Mouse (Mus musculus): ENCODE results near the gene Spata13.
A peak's percentile ranks its signal among the peaks of the same experiment; 100 is the strongest.

The Spata13 gene

GRCm38 (mm10) chr14:60633961-60634864 is at the start of gene Spata13:
Spata13 (plus strand) TSS chr14:60634001.
- DNase-seq (ENCODE audit: low read depth, low spot score) = peak; percentile 32

- no peak for DNase-seq (ENCODE audit: low read depth, low spot score)
These were observed 46.9 kb upstream of the Spata13 start for GRCm38 (mm10) chr14:60586687-60587453.

- DNase-seq (ENCODE audit: low read depth, low spot score) = no peak
These were observed 44.8 kb upstream of the Spata13 start for GRCm38 (mm10) chr14:60589001-60589400.

GRCm38 (mm10) chr14:60592339-60592738 is 41.5 kb upstream of the Spata13 start:
- no peak for DNase-seq (ENCODE audit: low read depth, low spot score)

GRCm38 (mm10) chr14:60592822-60593221 is 41.0 kb upstream of the Spata13 start:
- DNase-seq (ENCODE audit: low read depth, low spot score) = peak; percentile 35

GRCm38 (mm10) chr14:60597571-60597970 is 36.2 kb upstream of the Spata13 start:
- DNase-seq (ENCODE audit: low read depth, low spot score) = no peak

- DNase-seq (ENCODE audit: low read depth, low spot score) = no peak
These were observed 34.8 kb upstream of the Spata13 start for GRCm38 (mm10) chr14:60599044-60599443.

- no peak for DNase-seq (ENCODE audit: low read depth, low spot score)
These were observed 28.2 kb upstream of the Spata13 start for GRCm38 (mm10) chr14:60605564-60605963.

GRCm38 (mm10) chr14:60606194-60606593 is 27.6 kb upstream of the Spata13 start:
- no peak for DNase-seq (ENCODE audit: low read depth, low spot score)

- DNase-seq (ENCODE audit: low read depth, low spot score) = no peak
These were observed 26.1 kb upstream of the Spata13 start for GRCm38 (mm10) chr14:60607743-60608142.

GRCm38 (mm10) chr14:60609160-60609559 is 24.6 kb upstream of the Spata13 start:
- no peak for DNase-seq (ENCODE audit: low read depth, low spot score)

GRCm38 (mm10) chr14:60612671-60613070 is 21.1 kb upstream of the Spata13 start:
- no peak for DNase-seq (ENCODE audit: low read depth, low spot score)

GRCm38 (mm10) chr14:60621076-60621475 is 12.7 kb upstream of the Spata13 start:
- no peak for DNase-seq (ENCODE audit: low read depth, low spot score)

GRCm38 (mm10) chr14:60625486-60625885 is 8.3 kb upstream of the Spata13 start:
- no peak for DNase-seq (ENCODE audit: low read depth, low spot score)

GRCm38 (mm10) chr14:60629887-60630460 is 3.8 kb upstream of the Spata13 start:
- no peak for DNase-seq (ENCODE audit: low read depth, low spot score)

GRCm38 (mm10) chr14:60630981-60631380 is 2.8 kb upstream of the Spata13 start:
- no peak for DNase-seq (ENCODE audit: low read depth, low spot score)

- DNase-seq (ENCODE audit: low read depth, low spot score) = peak; percentile 27
These were observed 1.3 kb downstream of the Spata13 start for GRCm38 (mm10) chr14:60634877-60635771.

GRCm38 (mm10) chr14:60635911-60636607 is 2.3 kb downstream of the Spata13 start:
- DNase-seq (ENCODE audit: low read depth, low spot score) = no peak

- DNase-seq (ENCODE audit: low read depth, low spot score) = no peak
These were observed 2.8 kb downstream of the Spata13 start for GRCm38 (mm10) chr14:60636608-60636980.

GRCm38 (mm10) chr14:60636996-60637395 is 3.2 kb downstream of the Spata13 start:
- DNase-seq (ENCODE audit: low read depth, low spot score) = no peak

- no peak for DNase-seq (ENCODE audit: low read depth, low spot score)
These were observed 4.4 kb downstream of the Spata13 start for GRCm38 (mm10) chr14:60638159-60638558.

Data from skeletal muscle tissue, adult 2 months (tissue).